Mouse (Mus musculus) MEL (cell line): ENCODE measurements around the gene Tmem19.

Experiments used
- CTCF ChIP-seq, 3 experiments: IDR thresholded peaks in 2 of 3; conservative IDR thresholded peaks in 1 of 3; 2 replicates each; pipeline ENCODE4 v1.5.1; 2011 to 2012; ENCODE audit warnings: low read length in 3 of 3, low read depth in 2 of 3, mild to moderate bottlenecking in 2 of 3, improper control_type of control experiment in 1 of 3, inconsistent platforms in 1 of 3, mixed read lengths in 1 of 3, moderate library complexity in 1 of 3; ENCODE audit not compliant: control insufficient read depth in 1 of 3, insufficient read depth in 1 of 3, poor library complexity in 1 of 3, severe bottlenecking in 1 of 3
- E2F4 ChIP-seq: IDR thresholded peaks from 2 replicates; pipeline ENCODE4 v1.6.1; 2011; ENCODE audit warnings: low read depth, low read length, improper control_type of control experiment, borderline replicate concordance

GRCm38 (mm10) chr10:115385018-115386002 lies 23.0 kb upstream of the Tmem19 start:
- TF ChIP-seq CTCF (IDR thresholded peaks at IDR 0.05 in 2 of 3, conservative IDR thresholded peaks at IDR 0.05 in 1 of 3; ENCODE audit: control insufficient read depth in 1 of 3, insufficient read depth in 1 of 3, low read depth in 2 of 3, low read length in 3 of 3, poor library complexity in 1 of 3, severe bottlenecking in 1 of 3) = no peak
- TF ChIP-seq E2F4 = no peak
